Mouse (Mus musculus): ENCODE results near the gene Fkbp10. TPM values are rescaled to one million over a fixed set of nuclear protein-coding genes. Genes with fewer than 3 reads are reported as not detected.

Fkbp10 gene
- polyA plus RNA-seq, 1 experiment from 2014 or later, result 20.1 TPM

- Histone ChIP-seq H3K36me3 (ENCODE audit: control insufficient read depth, insufficient read depth, low read length) (peaks cover 87% of the 10 kb centered on the region), H3K4me2 (ENCODE audit: low read length) (no peak overlapping the region), H3K9ac (replicated peaks; ENCODE audit: low read length) (no peak overlapping the region), H3K4me1 (ENCODE audit: control insufficient read depth, insufficient read depth, low read length) (no peaks in the 10 kb centered on the region), H3K4me3 (replicated peaks; ENCODE audit: low read depth, low read length) (no peak overlapping the region), H3K9me3 (ENCODE audit: control insufficient read depth, low read length) (no peaks in the 10 kb centered on the region), H3K27ac (replicated peaks; ENCODE audit: low read depth, low read length) (no peak overlapping the region), H3K27me3 (ENCODE audit: control insufficient read depth, insufficient read depth, low read length) (no peaks in the 10 kb centered on the region)
- 86% methylated on average over 5 of the region's 5 CpGs for WGBS
- DNase-seq (no peak), ATAC-seq (ENCODE audit: low FRiP score, low TSS enrichment) (no peak)
Measured at GRCm38 (mm10) chr11:100378446-100378845, 37.1 kb upstream of the Fkbp10 start.

GRCm38 (mm10) chr11:100379311-100379710 lies 36.2 kb upstream of the Fkbp10 start:
- H3K36me3 ChIP-seq (ENCODE audit: control insufficient read depth, insufficient read depth, low read length), result peaks cover 87% of the 10 kb centered on the region
- no peaks in the 10 kb centered on the region for H3K9me3 ChIP-seq (ENCODE audit: control insufficient read depth, low read length)
- no peaks in the 10 kb centered on the region for H3K4me1 ChIP-seq (ENCODE audit: control insufficient read depth, insufficient read depth, low read length)
- ATAC-seq (ENCODE audit: low FRiP score, low TSS enrichment) (no peak), DNase-seq (no peak)
- H3K4me3 ChIP-seq (replicated peaks; ENCODE audit: low read depth, low read length), result no peak overlapping the region
- WGBS, result 91% methylated on average over 4 of the region's 4 CpGs
- no peak overlapping the region for H3K27ac ChIP-seq (replicated peaks; ENCODE audit: low read depth, low read length)
- H3K4me2 ChIP-seq (ENCODE audit: low read length), result no peak overlapping the region
- no peak overlapping the region for H3K9ac ChIP-seq (replicated peaks; ENCODE audit: low read length)
- no peaks in the 10 kb centered on the region for H3K27me3 ChIP-seq (ENCODE audit: control insufficient read depth, insufficient read depth, low read length)

- Histone ChIP-seq H3K4me3 (replicated peaks; ENCODE audit: low read depth, low read length) (no peak overlapping the region), H3K9ac (replicated peaks; ENCODE audit: low read length) (no peak overlapping the region), H3K27me3 (ENCODE audit: control insufficient read depth, insufficient read depth, low read length) (no peaks in the 10 kb centered on the region), H3K4me2 (ENCODE audit: low read length) (no peak overlapping the region), H3K9me3 (ENCODE audit: control insufficient read depth, low read length) (no peaks in the 10 kb centered on the region), H3K36me3 (ENCODE audit: control insufficient read depth, insufficient read depth, low read length) (peaks cover 82% of the 10 kb centered on the region), H3K4me1 (ENCODE audit: control insufficient read depth, insufficient read depth, low read length) (no peaks in the 10 kb centered on the region), H3K27ac (replicated peaks; ENCODE audit: low read depth, low read length) (no peak overlapping the region)
- 81% methylated on average over 6 of the region's 6 CpGs for WGBS
- no peak for DNase-seq
- ATAC-seq (ENCODE audit: low FRiP score, low TSS enrichment), result no peak
Measured at GRCm38 (mm10) chr11:100382682-100383081, 32.8 kb upstream of the Fkbp10 start.

GRCm38 (mm10) chr11:100385016-100385415 lies 30.5 kb upstream of the Fkbp10 start:
- no peak overlapping the region for H3K9ac ChIP-seq (replicated peaks; ENCODE audit: low read length)
- H3K36me3 ChIP-seq (ENCODE audit: control insufficient read depth, insufficient read depth, low read length), result peaks cover 63% of the 10 kb centered on the region
- no peak overlapping the region for H3K4me3 ChIP-seq (replicated peaks; ENCODE audit: low read depth, low read length)
- ATAC-seq (ENCODE audit: low FRiP score, low TSS enrichment) (no peak), DNase-seq (no peak)
- no peaks in the 10 kb centered on the region for H3K27me3 ChIP-seq (ENCODE audit: control insufficient read depth, insufficient read depth, low read length)
- no peak overlapping the region for H3K27ac ChIP-seq (replicated peaks; ENCODE audit: low read depth, low read length)
- H3K4me2 ChIP-seq (ENCODE audit: low read length), result no peak overlapping the region
- no peaks in the 10 kb centered on the region for H3K4me1 ChIP-seq (ENCODE audit: control insufficient read depth, insufficient read depth, low read length)
- H3K9me3 ChIP-seq (ENCODE audit: control insufficient read depth, low read length), result no peaks in the 10 kb centered on the region
- WGBS, result 84% methylated on average over 3 of the region's 3 CpGs

GRCm38 (mm10) chr11:100386586-100386985 lies 28.9 kb upstream of the Fkbp10 start:
- ATAC-seq (ENCODE audit: low FRiP score, low TSS enrichment), result no peak
- WGBS, result 45% methylated on average over 5 of the region's 5 CpGs
- Histone ChIP-seq H3K4me2 (ENCODE audit: low read length) (no peak overlapping the region), H3K27ac (replicated peaks; ENCODE audit: low read depth, low read length) (no peak overlapping the region), H3K27me3 (ENCODE audit: control insufficient read depth, insufficient read depth, low read length) (no peaks in the 10 kb centered on the region), H3K9ac (replicated peaks; ENCODE audit: low read length) (no peak overlapping the region), H3K9me3 (ENCODE audit: control insufficient read depth, low read length) (no peaks in the 10 kb centered on the region), H3K4me1 (ENCODE audit: control insufficient read depth, insufficient read depth, low read length) (no peaks in the 10 kb centered on the region; the same call in 1 of the 2 replicates), H3K36me3 (ENCODE audit: control insufficient read depth, insufficient read depth, low read length) (peaks cover 49% of the 10 kb centered on the region), H3K4me3 (replicated peaks; ENCODE audit: low read depth, low read length) (no peak overlapping the region)
- DNase-seq, result no peak

- no peak overlapping the region for H3K9ac ChIP-seq (replicated peaks; ENCODE audit: low read length)
- DNase-seq (no peak), ATAC-seq (ENCODE audit: low FRiP score, low TSS enrichment) (no peak)
- no peak overlapping the region for H3K4me3 ChIP-seq (replicated peaks; ENCODE audit: low read depth, low read length)
- H3K27me3 ChIP-seq (ENCODE audit: control insufficient read depth, insufficient read depth, low read length), result no peaks in the 10 kb centered on the region
- no peaks in the 10 kb centered on the region; the same call in 1 of the 2 replicates for H3K4me1 ChIP-seq (ENCODE audit: control insufficient read depth, insufficient read depth, low read length)
- H3K36me3 ChIP-seq (ENCODE audit: control insufficient read depth, insufficient read depth, low read length), result peaks cover 43% of the 10 kb centered on the region
- no peaks in the 10 kb centered on the region for H3K9me3 ChIP-seq (ENCODE audit: control insufficient read depth, low read length)
- H3K4me2 ChIP-seq (ENCODE audit: low read length), result no peak overlapping the region
- no peak overlapping the region for H3K27ac ChIP-seq (replicated peaks; ENCODE audit: low read depth, low read length)
- 93% methylated on average over 6 of the region's 6 CpGs for WGBS
Measured at GRCm38 (mm10) chr11:100387111-100387510, 28.4 kb upstream of the Fkbp10 start.

GRCm38 (mm10) chr11:100387589-100388375 lies 27.7 kb upstream of the Fkbp10 start:
- H3K4me2 ChIP-seq (ENCODE audit: low read length), result no peak overlapping the region
- peaks cover 37% of the 10 kb centered on the region for H3K36me3 ChIP-seq (ENCODE audit: control insufficient read depth, insufficient read depth, low read length)
- H3K9ac ChIP-seq (replicated peaks; ENCODE audit: low read length), result no peak overlapping the region
- no peaks in the 10 kb centered on the region for H3K9me3 ChIP-seq (ENCODE audit: control insufficient read depth, low read length)
- H3K27me3 ChIP-seq (ENCODE audit: control insufficient read depth, insufficient read depth, low read length), result no peaks in the 10 kb centered on the region
- H3K27ac ChIP-seq (replicated peaks; ENCODE audit: low read depth, low read length), result no peak overlapping the region
- DNase-seq (no peak), ATAC-seq (ENCODE audit: low FRiP score, low TSS enrichment) (no peak)
- no peaks in the 10 kb centered on the region; the same call in 1 of the 2 replicates for H3K4me1 ChIP-seq (ENCODE audit: control insufficient read depth, insufficient read depth, low read length)
- 66% methylated on average over 14 of the region's 14 CpGs for WGBS
- no peak overlapping the region for H3K4me3 ChIP-seq (replicated peaks; ENCODE audit: low read depth, low read length)

- H3K4me2 ChIP-seq (ENCODE audit: low read length), result no peak overlapping the region
- peaks cover 29% of the 10 kb centered on the region for H3K36me3 ChIP-seq (ENCODE audit: control insufficient read depth, insufficient read depth, low read length)
- no peak for ATAC-seq (ENCODE audit: low FRiP score, low TSS enrichment)
- no peaks in the 10 kb centered on the region for H3K27me3 ChIP-seq (ENCODE audit: control insufficient read depth, insufficient read depth, low read length)
- no peak for DNase-seq
- H3K4me1 ChIP-seq (ENCODE audit: control insufficient read depth, insufficient read depth, low read length), result no peaks in the 10 kb centered on the region; the same call in 1 of the 2 replicates
- H3K4me3 ChIP-seq (replicated peaks; ENCODE audit: low read depth, low read length), result no peak overlapping the region
- H3K9me3 ChIP-seq (ENCODE audit: control insufficient read depth, low read length), result no peaks in the 10 kb centered on the region
- H3K9ac ChIP-seq (replicated peaks; ENCODE audit: low read length), result no peak overlapping the region
- WGBS, result 93% methylated on average over 6 of the region's 6 CpGs
- no peak overlapping the region for H3K27ac ChIP-seq (replicated peaks; ENCODE audit: low read depth, low read length)
Measured at GRCm38 (mm10) chr11:100388588-100388987, 26.9 kb upstream of the Fkbp10 start.

GRCm38 (mm10) chr11:100389931-100390445 lies 25.5 kb upstream of the Fkbp10 start:
- Histone ChIP-seq H3K4me2 (ENCODE audit: low read length) (no peak overlapping the region), H3K36me3 (ENCODE audit: control insufficient read depth, insufficient read depth, low read length) (peaks cover 15% of the 10 kb centered on the region), H3K9me3 (ENCODE audit: control insufficient read depth, low read length) (no peaks in the 10 kb centered on the region), H3K4me1 (ENCODE audit: control insufficient read depth, insufficient read depth, low read length) (peaks cover 2% of the 10 kb centered on the region; the same call in 1 of the 2 replicates), H3K9ac (replicated peaks; ENCODE audit: low read length) (no peak overlapping the region), H3K27me3 (ENCODE audit: control insufficient read depth, insufficient read depth, low read length) (no peaks in the 10 kb centered on the region), H3K4me3 (replicated peaks; ENCODE audit: low read depth, low read length) (no peak overlapping the region), H3K27ac (replicated peaks; ENCODE audit: low read depth, low read length) (no peak overlapping the region)
- WGBS, result 38% methylated on average over 8 of the region's 8 CpGs
- DNase-seq, result no peak
- no peak for ATAC-seq (ENCODE audit: low FRiP score, low TSS enrichment)
